Mouse (Mus musculus): ENCODE results near the gene Hgd. TPM values are rescaled to one million over a fixed set of nuclear protein-coding genes. Genes with fewer than 3 reads are reported as not detected.

Hgd gene
- polyA plus RNA-seq, 1 experiment from 2014 or later, result 1.9 TPM

GRCm38 (mm10) chr16:37645211-37645610, 65.3 kb downstream of the Hgd start:
- Histone ChIP-seq H3K4me1 (no peaks in the 10 kb centered on the region), H3K4me3 (no peak overlapping the region), H3K9me3 (no peaks in the 10 kb centered on the region), H3K27me3 (ENCODE audit: insufficient read depth, poor library complexity, severe bottlenecking) (no peaks in the 10 kb centered on the region), H3K27ac (no peak overlapping the region), H3K36me3 (peaks cover 40% of the 10 kb centered on the region)
- peak; percentile 60 for DNase-seq (ENCODE audit: low spot score)
- WGBS, result 85% methylated on average over 8 of the region's 8 CpGs

DNA sequence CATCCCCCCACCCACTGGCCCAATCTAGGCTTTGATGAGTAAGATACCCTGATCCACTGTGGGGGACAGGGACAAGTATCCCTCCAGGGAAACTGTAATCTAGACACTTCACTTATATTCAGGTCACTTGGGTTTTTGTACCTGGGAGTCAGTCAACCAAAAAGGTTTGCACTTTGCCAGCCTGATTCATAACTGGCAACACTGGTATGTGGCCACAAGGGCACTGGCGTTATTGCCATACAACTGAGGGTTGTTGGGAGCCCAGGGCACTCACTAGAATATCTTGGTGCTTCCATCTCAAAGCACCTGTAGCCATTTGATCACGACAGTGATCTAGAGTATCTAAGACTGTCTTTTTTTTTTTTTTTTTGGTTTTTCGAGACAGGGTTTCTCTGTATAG, 65.8 kb downstream of the Hgd start:
- Histone ChIP-seq H3K9me3 (no peaks in the 10 kb centered on the region), H3K36me3 (peaks cover 42% of the 10 kb centered on the region), H3K27ac (no peak overlapping the region), H3K4me1 (no peaks in the 10 kb centered on the region), H3K4me3 (no peak overlapping the region), H3K27me3 (ENCODE audit: insufficient read depth, poor library complexity, severe bottlenecking) (no peaks in the 10 kb centered on the region)
- peak; percentile 56 for DNase-seq (ENCODE audit: low spot score)
- 85% methylated on average over 3 of the region's 3 CpGs for whole genome bisulfite sequencing

- no peak overlapping the region for H3K4me3 ChIP-seq
- H3K27me3 ChIP-seq (ENCODE audit: insufficient read depth, poor library complexity, severe bottlenecking), result no peaks in the 10 kb centered on the region
- WGBS, result 86% methylated on average over 16 of the region's 16 CpGs
- H3K36me3 ChIP-seq, result peaks cover 47% of the 10 kb centered on the region
- no peak overlapping the region for H3K27ac ChIP-seq
- H3K4me1 ChIP-seq, result peaks cover 4% of the 10 kb centered on the region; the same call in 1 of the 2 replicates
- DNase-seq (ENCODE audit: low spot score), result peak; percentile 71
- no peaks in the 10 kb centered on the region for H3K9me3 ChIP-seq
These were observed 67.1 kb downstream of the Hgd start for GRCm38 (mm10) chr16:37647067-37647466.

- 92% methylated on average over 8 of the region's 8 CpGs for WGBS
- peaks cover 12% of the 10 kb centered on the region; the same call in 1 of the 2 replicates for H3K4me1 ChIP-seq
- peaks cover 47% of the 10 kb centered on the region for H3K36me3 ChIP-seq
- H3K27me3 ChIP-seq (ENCODE audit: insufficient read depth, poor library complexity, severe bottlenecking), result no peaks in the 10 kb centered on the region
- peak; percentile 55 for DNase-seq (ENCODE audit: low spot score)
- no peak overlapping the region for H3K27ac ChIP-seq
- no peak overlapping the region for H3K4me3 ChIP-seq
- H3K9me3 ChIP-seq, result no peaks in the 10 kb centered on the region
These were observed 68.0 kb downstream of the Hgd start for GRCm38 (mm10) chr16:37647936-37648335.

GRCm38 (mm10) chr16:37649068-37649467, 69.1 kb downstream of the Hgd start:
- Histone ChIP-seq H3K4me1 (peaks cover 15% of the 10 kb centered on the region; the same call in 1 of the 2 replicates), H3K36me3 (peaks cover 47% of the 10 kb centered on the region), H3K27me3 (ENCODE audit: insufficient read depth, poor library complexity, severe bottlenecking) (no peaks in the 10 kb centered on the region), H3K27ac (no peak overlapping the region), H3K4me3 (no peak overlapping the region), H3K9me3 (no peaks in the 10 kb centered on the region)
- WGBS, result 88% methylated on average over 5 of the region's 5 CpGs
- DNase-seq (ENCODE audit: low spot score), result peak; percentile 54

DNA sequence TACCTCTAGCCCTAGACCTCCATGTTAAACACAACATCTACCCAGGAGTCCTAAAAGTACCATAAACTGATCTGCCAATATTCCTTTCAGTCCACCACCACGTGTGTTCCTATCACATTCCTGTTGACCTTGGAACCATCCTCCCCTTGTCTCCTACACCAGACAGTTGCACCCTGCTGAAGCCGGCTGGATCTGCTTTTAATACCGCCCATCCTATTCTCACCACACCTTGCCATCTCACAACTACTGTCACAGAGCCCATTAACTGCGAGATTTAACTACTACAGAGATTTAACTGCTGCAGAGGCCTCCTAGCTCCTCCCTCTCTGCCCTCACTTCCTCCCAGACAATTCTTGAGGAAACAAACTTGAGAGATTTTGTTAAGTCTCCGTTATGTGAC, 71.5 kb downstream of the Hgd start:
- H3K27ac ChIP-seq, result peak overlapping the region; percentile 30; the same call in 1 of the 2 replicates
- no peak overlapping the region for H3K4me3 ChIP-seq
- 78% methylated on average over 5 of the region's 5 CpGs for WGBS
- peak; percentile 35 for DNase-seq (ENCODE audit: low spot score)
- peaks cover 27% of the 10 kb centered on the region for H3K4me1 ChIP-seq
- no peaks in the 10 kb centered on the region for H3K27me3 ChIP-seq (ENCODE audit: insufficient read depth, poor library complexity, severe bottlenecking)
- peaks cover 28% of the 10 kb centered on the region for H3K36me3 ChIP-seq
- no peaks in the 10 kb centered on the region for H3K9me3 ChIP-seq

DNA sequence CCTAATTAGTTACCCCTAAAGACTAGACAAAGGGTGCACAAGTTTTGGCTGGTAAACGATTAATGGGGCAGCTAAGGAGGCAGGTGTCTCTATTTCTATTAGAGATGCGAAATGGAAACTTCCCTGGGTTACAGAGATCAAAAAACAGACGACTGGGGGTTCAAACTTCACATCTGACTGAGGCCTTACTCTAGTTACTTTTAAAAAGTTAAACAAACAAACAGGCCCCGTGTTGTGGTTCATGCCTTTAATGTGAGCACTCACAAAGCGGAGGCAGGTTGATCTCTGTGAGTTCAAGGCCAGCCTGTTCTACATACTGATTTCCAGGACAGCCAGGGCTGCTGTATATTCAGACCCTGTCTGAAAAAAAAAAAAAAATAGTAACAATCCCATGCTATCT, 72.7 kb downstream of the Hgd start:
- Histone ChIP-seq H3K4me1 (peaks cover 27% of the 10 kb centered on the region), H3K27ac (no peak overlapping the region), H3K36me3 (peaks cover 16% of the 10 kb centered on the region), H3K4me3 (peak overlapping the region; percentile 78), H3K9me3 (no peaks in the 10 kb centered on the region), H3K27me3 (ENCODE audit: insufficient read depth, poor library complexity, severe bottlenecking) (no peaks in the 10 kb centered on the region)
- WGBS, result 84% methylated on average over 5 of the region's 5 CpGs
- peak; percentile 16 for DNase-seq (ENCODE audit: low spot score)

DNA sequence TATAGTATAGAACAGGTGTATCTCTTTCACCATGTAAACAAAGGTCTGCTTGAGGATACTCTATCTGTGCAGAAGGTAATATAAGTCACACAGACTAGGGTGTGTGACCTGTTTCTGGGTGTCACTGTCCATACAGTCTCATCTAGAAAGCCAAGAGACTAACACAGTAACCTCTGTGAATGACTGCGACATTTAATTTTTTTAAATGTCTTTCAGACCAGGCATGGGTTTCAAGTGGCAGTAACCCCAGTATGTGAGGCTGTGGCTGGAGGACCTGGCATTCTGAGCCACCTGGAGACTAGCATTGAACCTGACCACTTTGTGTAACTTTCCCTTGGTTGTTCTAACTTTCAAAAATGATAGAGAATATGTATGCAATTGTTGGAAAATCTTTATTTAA, 73.1 kb downstream of the Hgd start:
- H3K36me3 ChIP-seq, result peaks cover 12% of the 10 kb centered on the region
- H3K9me3 ChIP-seq, result no peaks in the 10 kb centered on the region
- peak overlapping the region; percentile 78 for H3K4me3 ChIP-seq
- no peaks in the 10 kb centered on the region for H3K27me3 ChIP-seq (ENCODE audit: insufficient read depth, poor library complexity, severe bottlenecking)
- WGBS, result 83% methylated on average over 1 of the region's 1 CpGs
- DNase-seq (ENCODE audit: low spot score), result peak; percentile 67
- peaks cover 27% of the 10 kb centered on the region for H3K4me1 ChIP-seq
- H3K27ac ChIP-seq, result peak overlapping the region; percentile 96; the same call in 1 of the 2 replicates

DNA sequence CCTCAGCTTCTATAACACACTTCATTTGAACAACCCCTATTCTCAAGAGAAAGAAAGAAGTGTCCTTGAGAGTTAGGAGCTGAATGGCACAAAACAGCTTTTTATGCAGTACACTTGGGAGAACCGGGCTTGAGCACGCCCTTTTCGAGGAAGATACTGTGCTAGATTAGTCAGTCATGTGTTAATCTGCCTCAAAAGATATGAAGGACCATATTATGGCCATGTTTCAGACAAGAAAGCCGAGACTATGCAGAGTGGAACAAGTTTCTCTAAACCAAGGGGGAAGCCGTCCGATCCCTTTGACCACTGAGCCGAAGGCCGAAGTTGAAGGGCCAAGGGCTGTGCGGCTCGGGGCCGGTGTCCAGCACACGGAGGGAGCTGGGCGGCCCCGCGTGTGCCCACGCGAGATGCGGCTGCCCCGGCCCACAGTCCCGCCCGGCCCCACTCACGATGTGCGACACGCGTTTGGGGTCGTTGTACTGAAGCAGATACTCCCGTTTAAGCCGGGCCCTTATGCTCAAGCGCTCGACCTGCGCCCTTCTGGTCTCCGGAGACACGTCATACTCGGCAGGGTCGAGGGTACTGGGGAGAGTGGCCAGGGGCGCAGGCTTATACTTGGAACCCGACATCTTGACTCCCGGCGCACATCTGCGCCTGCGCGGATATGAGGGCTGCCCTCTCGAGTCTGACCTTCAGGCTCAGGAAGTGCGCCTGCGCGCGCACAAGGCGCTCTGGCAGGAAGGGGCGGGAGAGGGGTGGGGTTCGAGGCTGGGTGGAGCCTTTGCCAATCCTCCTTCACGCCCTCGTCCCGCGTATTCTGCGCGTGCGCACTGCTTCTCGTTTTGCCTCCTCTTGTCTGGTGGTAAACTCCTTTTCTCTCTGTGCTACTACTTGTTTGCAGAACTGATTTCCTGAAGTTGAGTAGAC, 74.0 kb downstream of the Hgd start, which contains the start of gene Ndufb4:
Gene Ndufb4, minus strand, starts transcription at position 723 of the 927 bp plus-strand sequence.
- WGBS, result under 1% methylated on average over 55 of the region's 58 CpGs
- Histone ChIP-seq H3K4me3 (peak within 1 kb of the TSS; percentile 78), H3K27me3 (ENCODE audit: insufficient read depth, poor library complexity, severe bottlenecking) (no peaks in the 10 kb centered on the region)

DNA sequence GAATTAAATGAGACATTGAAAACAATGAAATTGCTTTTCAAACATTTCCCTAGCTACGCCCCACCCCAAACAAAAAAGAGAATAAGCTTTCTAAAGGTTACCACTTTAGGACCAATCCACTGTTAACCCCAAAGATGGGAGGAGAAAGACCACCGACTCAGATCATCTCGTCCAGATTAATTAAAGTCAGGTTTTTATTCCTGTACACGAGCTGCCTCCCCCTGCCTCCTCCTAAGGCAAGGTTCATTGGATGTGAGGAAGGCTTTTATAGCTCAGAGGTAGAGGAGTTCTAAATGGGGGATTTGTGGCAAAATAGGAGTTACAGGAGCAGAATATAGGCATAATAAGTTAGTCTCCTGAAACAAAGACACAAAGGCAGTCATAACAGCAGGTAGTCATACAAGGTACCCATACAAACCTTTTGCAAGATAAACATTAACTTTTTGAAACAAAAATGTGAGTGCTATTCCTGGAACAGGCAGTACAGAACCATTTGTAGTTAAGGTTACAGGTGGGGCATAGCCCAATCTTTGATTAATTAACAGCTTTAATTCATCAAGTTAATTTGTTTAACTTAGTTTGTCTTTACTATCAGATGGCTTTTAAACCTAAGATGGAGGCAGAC, 75.0 kb downstream of the Hgd start:
- Histone ChIP-seq H3K27me3 (ENCODE audit: insufficient read depth, poor library complexity, severe bottlenecking) (no peaks in the 10 kb centered on the region), H3K9me3 (no peaks in the 10 kb centered on the region), H3K27ac (peak overlapping the region; percentile 96), H3K36me3 (peaks cover 7% of the 10 kb centered on the region; the same call in 1 of the 2 replicates), H3K4me1 (peaks cover 27% of the 10 kb centered on the region), H3K4me3 (peak overlapping the region; percentile 78; the same call in 1 of the 2 replicates)
- 63% methylated on average over 4 of the region's 4 CpGs for WGBS
- DNase-seq (ENCODE audit: low spot score), result peak; percentile 56

More for the DNA sequence above, 74.0 kb downstream of the Hgd start, which contains the start of gene Ndufb4:
- peak; percentile 100 for DNase-seq (ENCODE audit: low spot score)
- H3K9me3 ChIP-seq, result no peaks in the 10 kb centered on the region
- H3K27ac ChIP-seq, result peak within 1 kb of the TSS; percentile 96
- H3K36me3 ChIP-seq, result peaks cover 7% of the 10 kb centered on the region; the same call in 1 of the 2 replicates
- H3K4me1 ChIP-seq, result peaks cover 27% of the 10 kb centered on the region

DNA sequence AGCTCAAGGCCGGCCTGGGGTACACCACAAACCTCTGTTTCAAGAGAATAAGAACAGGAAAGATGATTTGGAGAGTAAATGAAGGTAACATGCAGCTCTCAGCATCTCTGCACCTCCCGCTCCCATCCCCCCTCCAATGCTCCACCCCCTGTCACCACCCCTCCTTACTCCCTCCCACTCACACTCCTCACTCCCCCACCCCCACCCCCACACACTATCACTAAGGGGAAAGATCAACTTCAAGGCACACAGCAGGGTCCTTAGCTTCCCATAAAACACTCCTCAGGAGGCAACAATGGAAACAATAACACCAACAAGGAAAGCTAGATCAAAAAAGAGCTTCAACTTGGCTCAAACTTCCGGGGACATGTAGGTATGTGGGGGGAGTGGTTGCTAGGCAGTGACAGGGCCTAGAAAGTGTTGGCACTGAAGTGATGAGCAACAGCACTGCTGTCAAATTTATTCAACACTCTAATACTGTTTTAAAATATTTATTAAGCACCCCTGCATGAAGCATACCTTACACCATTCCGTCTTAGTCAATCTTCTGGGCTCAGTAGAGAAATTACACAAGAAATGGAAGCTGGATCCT, 75.9 kb downstream of the Hgd start:
- H3K36me3 ChIP-seq, result 0 out of 2 replicates have a peak, but pooled peaks cover 5% of the 10 kb centered on the region
- WGBS, result 16% methylated on average over 4 of the region's 4 CpGs
- H3K9me3 ChIP-seq, result no peaks in the 10 kb centered on the region
- DNase-seq (ENCODE audit: low spot score), result peak; percentile 75
- peaks cover 27% of the 10 kb centered on the region for H3K4me1 ChIP-seq
- no peaks in the 10 kb centered on the region for H3K27me3 ChIP-seq (ENCODE audit: insufficient read depth, poor library complexity, severe bottlenecking)
- peak overlapping the region; percentile 77 for H3K27ac ChIP-seq
- H3K4me3 ChIP-seq, result 0 out of 2 replicates have a peak overlapping the region, but pooled peaks have one; percentile 0

GRCm38 (mm10) chr16:37656796-37657195, 76.8 kb downstream of the Hgd start:
- H3K4me3 ChIP-seq, result no peak overlapping the region
- no peak overlapping the region for H3K27ac ChIP-seq
- no peaks in the 10 kb centered on the region for H3K36me3 ChIP-seq
- 84% methylated on average over 7 of the region's 7 CpGs for WGBS
- H3K4me1 ChIP-seq, result peaks cover 24% of the 10 kb centered on the region
- peak; percentile 33 for DNase-seq (ENCODE audit: low spot score)
- no peaks in the 10 kb centered on the region for H3K9me3 ChIP-seq
- H3K27me3 ChIP-seq (ENCODE audit: insufficient read depth, poor library complexity, severe bottlenecking), result no peaks in the 10 kb centered on the region
